Mouse (Mus musculus) brown adipose tissue, adult 24 weeks (tissue): ENCODE data around the gene Alkbh8. TPM values are rescaled to one million over a fixed set of nuclear protein-coding genes. Genes with fewer than 3 reads are reported as not detected.
"Not testable (repeated sequence)": the region's sequence is repeated elsewhere in the genome, so short reads cannot be mapped to it uniquely, and the experiment has no call there.

Source experiments
- H3K27ac ChIP-seq: fragments of 200-500 bp; replicated peaks from 2 replicates; pipeline ENCODE4 v1.5.1; 2012; ENCODE audit warnings: low read depth, mild to moderate bottlenecking, low read length
- H3K4me1 ChIP-seq: fragments of 200-500 bp; 2 replicates; pipeline ENCODE4 v1.6.1; 2012; ENCODE audit warnings: low read length, mixed read lengths; ENCODE audit not compliant: control insufficient read depth, insufficient read depth, insufficient read length
- H3K4me3 ChIP-seq: fragments of 200-500 bp; 2 replicates; pipeline ENCODE4 v1.5.1; 2012; ENCODE audit warnings: low read depth, mild to moderate bottlenecking, low read length, moderate library complexity; ENCODE audit not compliant: insufficient read depth
- polyA plus RNA-seq: library from polyadenylated mRNA; stranded (reverse); fragments of >200 nt; gene quantifications from 2 replicates; pipeline ENCODE4 v1.2.4, GENCODE M21; 2012; ENCODE audit not compliant: missing spikeins, insufficient read depth, insufficient read length

Gene Alkbh8
- polyA plus RNA-seq = 5.0 and 5.8 TPM in 2 replicates

- peak within 1 kb of the TSS; percentile 57; the same call in 1 of the 2 replicates for H3K27ac ChIP-seq
- H3K4me3 ChIP-seq = peak within 1 kb of the TSS; percentile 87
- no peaks in the 10 kb centered on the region for H3K4me1 ChIP-seq
Measured at GRCm38 (mm10) chr9:3334962-3335767, at the start of gene Alkbh8. Gene Alkbh8 (plus strand): TSS chr9:3335140.

- Histone ChIP-seq H3K4me1 (no peaks in the 10 kb centered on the region), H3K27ac (no peak overlapping the region), H3K4me3 (no peak overlapping the region)
Measured at GRCm38 (mm10) chr9:3309292-3309836, 25.6 kb upstream of the Alkbh8 start.

GRCm38 (mm10) chr9:3310016-3310415 lies 24.9 kb upstream of the Alkbh8 start:
- Histone ChIP-seq H3K27ac (no peak overlapping the region), H3K4me3 (no peak overlapping the region), H3K4me1 (no peaks in the 10 kb centered on the region)

- H3K4me3 ChIP-seq, H3K4me1 ChIP-seq, H3K27ac ChIP-seq: not testable (repeated sequence)
Measured at GRCm38 (mm10) chr9:3327342-3328053, 7.4 kb upstream of the Alkbh8 start.

GRCm38 (mm10) chr9:3328054-3328595 lies 6.8 kb upstream of the Alkbh8 start:
- H3K4me1 ChIP-seq = no peaks in the 10 kb centered on the region
- H3K27ac ChIP-seq = no peak overlapping the region
- H3K4me3 ChIP-seq = no peak overlapping the region

GRCm38 (mm10) chr9:3330319-3330718 lies 4.6 kb upstream of the Alkbh8 start:
- no peak overlapping the region for H3K27ac ChIP-seq
- H3K4me1 ChIP-seq = no peaks in the 10 kb centered on the region
- H3K4me3 ChIP-seq = no peak overlapping the region

GRCm38 (mm10) chr9:3330737-3331384 lies 4.1 kb upstream of the Alkbh8 start:
- Histone ChIP-seq H3K4me1 (no peaks in the 10 kb centered on the region), H3K4me3 (no peak overlapping the region), H3K27ac (no peak overlapping the region)

GRCm38 (mm10) chr9:3336661-3337060 lies 1.7 kb downstream of the Alkbh8 start:
- Histone ChIP-seq H3K4me1 (no peaks in the 10 kb centered on the region), H3K4me3 (no peak overlapping the region), H3K27ac (no peak overlapping the region)

- Histone ChIP-seq H3K4me3 (no peak overlapping the region), H3K4me1 (no peaks in the 10 kb centered on the region), H3K27ac (no peak overlapping the region)
Measured at GRCm38 (mm10) chr9:3345136-3345535, 10.2 kb downstream of the Alkbh8 start.

GRCm38 (mm10) chr9:3345967-3346366 lies 11.0 kb downstream of the Alkbh8 start:
- H3K27ac ChIP-seq = no peak overlapping the region
- H3K4me1 ChIP-seq = no peaks in the 10 kb centered on the region
- H3K4me3 ChIP-seq = no peak overlapping the region

- no peaks in the 10 kb centered on the region for H3K4me1 ChIP-seq
- no peak overlapping the region for H3K27ac ChIP-seq
- no peak overlapping the region for H3K4me3 ChIP-seq
Measured at GRCm38 (mm10) chr9:3350056-3350455, 15.1 kb downstream of the Alkbh8 start.

GRCm38 (mm10) chr9:3376323-3376722 lies 41.4 kb downstream of the Alkbh8 start:
- not testable (repeated sequence) for H3K4me1 ChIP-seq, H3K27ac ChIP-seq, H3K4me3 ChIP-seq

- peak within 1 kb of the TSS; percentile 77 for H3K4me3 ChIP-seq
- H3K27ac ChIP-seq = peak within 1 kb of the TSS; percentile 57
- H3K4me1 ChIP-seq = peaks cover 2% of the 10 kb centered on the region
Measured at GRCm38 (mm10) chr9:3403251-3404208, 68.6 kb downstream of the Alkbh8 start, which contains the start of gene Cwf19l2. Gene Cwf19l2 (plus strand): TSS chr9:3403592.

- Histone ChIP-seq H3K27ac (peak overlapping the region; percentile 42), H3K4me1 (peaks cover 2% of the 10 kb centered on the region), H3K4me3 (peak overlapping the region; percentile 77)
Measured at GRCm38 (mm10) chr9:3404372-3404771, 69.4 kb downstream of the Alkbh8 start.
